Mouse (Mus musculus) hindlimb bud, embryonic 11.5 days (tissue): ENCODE data around the gene Kmt2c.

Experiments
- DNase-seq: peaks from one replicate; pipeline ENCODE4 v3.0.0-alpha.2; 2012; ENCODE audit warnings: low read depth, low spot score; ENCODE audit errors: extremely low spot score

Gene Kmt2c

GRCm38 (mm10) chr5:25383581-25383980 is 115.0 kb downstream of the Kmt2c start:
- no peak for DNase-seq

- DNase-seq = no peak
Observed at GRCm38 (mm10) chr5:25379188-25379587, 119.4 kb downstream of the Kmt2c start.

- DNase-seq = no peak
Observed at GRCm38 (mm10) chr5:25368420-25368819, 130.2 kb downstream of the Kmt2c start.

- no peak for DNase-seq
Observed at GRCm38 (mm10) chr5:25367126-25367525, 131.5 kb downstream of the Kmt2c start.

GRCm38 (mm10) chr5:25353509-25353908 is 145.1 kb downstream of the Kmt2c start:
- no peak for DNase-seq

- DNase-seq = no peak
Observed at GRCm38 (mm10) chr5:25331322-25331721, 167.3 kb downstream of the Kmt2c start.

- DNase-seq = no peak
Observed at GRCm38 (mm10) chr5:25313881-25314280, 184.7 kb downstream of the Kmt2c start.

GRCm38 (mm10) chr5:25310226-25310625 is 188.4 kb downstream of the Kmt2c start:
- no peak for DNase-seq

- no peak for DNase-seq
Observed at GRCm38 (mm10) chr5:25296830-25297229, 201.8 kb downstream of the Kmt2c start.

GRCm38 (mm10) chr5:25283988-25284387 is 214.6 kb downstream of the Kmt2c start:
- DNase-seq = no peak

GRCm38 (mm10) chr5:25276365-25276764 is 222.2 kb downstream of the Kmt2c start:
- no peak for DNase-seq

GRCm38 (mm10) chr5:25275629-25276028 is 223.0 kb downstream of the Kmt2c start:
- DNase-seq = no peak

- DNase-seq = no peak
Observed at GRCm38 (mm10) chr5:25268258-25268888, 230.2 kb downstream of the Kmt2c start.

GRCm38 (mm10) chr5:25262266-25262665 is 236.3 kb downstream of the Kmt2c start:
- DNase-seq = no peak

- no peak for DNase-seq
Observed at GRCm38 (mm10) chr5:25261452-25261851, 237.1 kb downstream of the Kmt2c start.

- DNase-seq = no peak
Observed at GRCm38 (mm10) chr5:25256686-25257085, 241.9 kb downstream of the Kmt2c start.

GRCm38 (mm10) chr5:25254491-25254890 is 244.1 kb downstream of the Kmt2c start:
- DNase-seq = no peak

GRCm38 (mm10) chr5:25252825-25253544 is 245.6 kb downstream of the Kmt2c start:
- DNase-seq = no peak

- DNase-seq = no peak
Observed at GRCm38 (mm10) chr5:25252423-25252822, 246.2 kb downstream of the Kmt2c start.

GRCm38 (mm10) chr5:25247036-25247435 is 251.5 kb downstream of the Kmt2c start:
- no peak for DNase-seq

GRCm38 (mm10) chr5:25246473-25246865 is 252.1 kb downstream of the Kmt2c start:
- DNase-seq = no peak

- DNase-seq = no peak
Observed at GRCm38 (mm10) chr5:25245806-25246472, 252.6 kb downstream of the Kmt2c start.
